Mouse (Mus musculus) right cerebral cortex, postnatal 36 days (tissue): ENCODE data around the gene Topaz1.
"Not testable (repeated sequence)": the region's sequence is repeated elsewhere in the genome, so short reads cannot be mapped to it uniquely, and the experiment has no call there.

ENCODE experiments used
- DNase-seq, 2 experiments: peaks; one replicate each; pipeline ENCODE4 v3.0.0; 2022; ENCODE audit warnings: low spot score in 2 of 2, mixed read lengths in 1 of 2

Topaz1 gene

DNA sequence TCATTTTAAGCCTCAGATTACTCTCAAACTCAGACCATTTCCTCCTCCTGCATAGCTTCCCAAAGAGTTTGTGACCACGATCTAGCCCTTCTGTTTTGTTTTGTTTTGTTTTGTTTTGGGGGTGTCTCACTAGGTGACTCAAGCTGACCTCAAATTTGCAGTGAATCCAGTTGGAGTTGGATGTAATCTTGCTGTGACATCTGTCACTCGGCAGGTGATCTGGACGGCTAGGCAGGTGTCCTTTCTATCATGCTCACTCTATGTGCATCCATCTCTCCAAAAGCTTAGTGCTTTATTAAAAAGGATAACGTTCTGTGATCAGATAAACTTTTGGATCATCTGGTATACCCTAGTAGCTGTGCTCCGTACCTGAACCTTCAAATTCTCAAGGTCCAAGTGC, 65.2 kb downstream of the Topaz1 start:
- DNase-seq: no peak

DNA sequence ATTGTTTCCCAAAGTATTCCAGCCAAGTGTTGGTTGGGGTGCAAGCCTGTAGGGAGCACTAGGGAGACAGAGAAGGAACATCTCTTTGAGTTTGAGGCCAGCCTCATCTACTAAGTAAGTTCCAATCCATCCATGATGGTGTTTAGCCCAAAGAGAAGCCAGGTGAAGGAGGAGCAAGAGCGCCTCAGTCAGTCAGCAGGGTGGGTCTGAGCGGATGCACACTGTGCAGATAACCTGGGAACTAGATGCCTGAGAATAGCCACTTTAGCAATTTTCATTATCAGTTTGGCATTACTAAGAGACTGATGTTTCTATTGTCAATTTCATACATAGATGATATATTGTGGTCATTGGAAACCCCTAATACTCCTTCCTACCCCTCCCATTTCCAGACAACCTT, 67.6 kb downstream of the Topaz1 start:
- no peak for DNase-seq

DNA sequence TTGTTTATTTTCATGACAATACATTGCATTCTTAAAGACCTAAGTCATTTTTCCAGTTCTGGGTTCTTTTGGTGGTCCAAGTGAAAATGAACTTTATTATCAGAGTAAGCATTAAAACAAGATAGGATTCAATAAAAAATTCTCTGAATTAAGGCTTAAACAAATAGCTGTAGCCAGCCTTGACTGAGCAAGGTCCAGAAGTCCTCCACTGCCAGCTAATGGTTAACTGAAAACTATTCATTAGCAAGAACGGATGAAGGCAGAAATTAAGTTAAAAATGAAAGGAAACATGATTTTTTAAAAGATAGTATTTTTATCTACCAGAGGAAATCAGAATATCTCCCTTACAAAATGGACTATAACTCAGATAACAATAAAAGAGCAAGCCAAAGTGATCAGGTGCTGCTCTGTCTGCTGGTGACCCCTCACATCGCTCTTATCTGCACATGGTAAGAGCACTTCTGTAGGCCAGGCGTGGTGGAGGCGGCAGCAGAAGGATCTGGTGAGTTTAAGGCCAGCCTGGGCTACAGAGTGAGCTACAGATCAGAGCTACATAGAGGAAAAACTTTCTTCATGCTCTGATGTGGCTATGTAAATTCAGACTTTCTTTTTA, 68.2 kb downstream of the Topaz1 start:
- no peak for DNase-seq

DNA sequence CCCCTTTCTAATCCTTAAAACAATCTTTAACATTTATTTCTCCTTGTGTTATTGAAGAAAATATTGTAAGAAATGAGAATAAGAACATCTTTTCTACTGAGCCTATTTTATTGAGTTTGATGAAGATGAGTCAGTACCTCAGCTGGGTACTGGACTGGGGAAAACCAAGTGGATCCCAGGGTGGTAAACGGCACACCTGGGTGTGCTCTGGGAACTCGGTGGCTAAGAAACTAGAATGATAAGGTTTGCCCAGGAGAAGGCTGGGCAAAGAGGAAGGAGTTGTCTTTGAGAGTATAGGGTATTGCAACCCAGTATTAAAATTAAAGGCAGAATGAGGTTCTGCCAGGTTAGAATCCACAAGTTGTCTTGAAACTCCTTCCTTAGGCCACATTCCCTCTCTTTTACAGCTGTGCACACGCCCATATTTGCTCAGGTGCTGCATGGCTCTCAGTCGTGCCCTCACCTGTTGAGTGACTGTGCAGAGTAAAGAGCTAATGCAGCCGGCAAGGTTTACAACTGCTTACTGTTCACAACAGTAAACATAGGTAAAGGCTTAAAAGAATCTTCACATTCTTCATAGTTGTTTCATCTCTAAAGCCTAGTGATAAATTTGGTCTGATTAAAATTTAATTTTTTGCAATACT, 76.3 kb downstream of the Topaz1 start:
- DNase-seq: no peak

DNA sequence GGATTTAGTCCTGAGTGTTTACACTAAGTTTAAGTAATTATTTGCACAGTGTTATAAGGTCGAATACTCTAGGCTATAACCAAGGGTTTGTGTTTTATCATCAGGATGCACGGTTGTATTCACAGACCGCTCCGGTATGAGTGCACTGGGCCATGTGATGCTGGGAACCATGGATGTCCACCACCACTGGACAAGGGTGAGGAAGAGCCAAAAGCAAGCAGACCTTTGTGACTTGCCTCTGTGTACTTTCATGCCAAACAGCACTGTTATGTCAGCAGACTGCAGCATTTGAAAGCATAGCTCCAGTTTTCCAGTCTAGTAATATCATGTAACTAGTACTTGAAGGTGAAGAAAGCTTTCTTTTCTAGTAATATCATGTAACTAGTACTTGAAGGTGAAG, 79.6 kb downstream of the Topaz1 start:
- DNase-seq: no peak

DNA sequence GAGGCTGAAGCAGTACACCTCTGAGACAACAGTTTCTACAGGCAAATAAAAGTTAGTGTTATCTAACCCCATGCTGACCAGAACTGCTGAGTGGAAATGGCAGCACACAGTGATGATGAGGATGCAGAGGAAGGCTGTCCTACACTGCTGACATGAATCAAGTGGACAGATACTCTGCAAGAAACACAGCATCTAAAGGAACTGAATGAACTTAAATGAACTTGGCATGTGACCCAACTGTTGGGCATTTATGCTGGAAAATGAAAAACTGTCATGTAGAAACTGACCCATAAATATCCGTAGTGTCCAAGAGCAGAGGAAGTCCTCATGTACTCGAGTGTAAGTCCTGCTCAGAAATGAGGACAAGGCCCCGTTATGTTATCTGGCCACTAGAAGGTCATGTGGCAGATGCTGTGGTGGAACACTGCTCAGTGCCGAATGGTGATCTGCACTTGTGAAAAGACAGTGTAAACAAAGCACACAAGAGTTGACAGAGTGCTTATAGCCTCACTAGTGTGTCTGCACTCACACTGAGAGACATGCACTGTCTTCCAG, 82.8 kb downstream of the Topaz1 start:
- DNase-seq: no peak

DNA sequence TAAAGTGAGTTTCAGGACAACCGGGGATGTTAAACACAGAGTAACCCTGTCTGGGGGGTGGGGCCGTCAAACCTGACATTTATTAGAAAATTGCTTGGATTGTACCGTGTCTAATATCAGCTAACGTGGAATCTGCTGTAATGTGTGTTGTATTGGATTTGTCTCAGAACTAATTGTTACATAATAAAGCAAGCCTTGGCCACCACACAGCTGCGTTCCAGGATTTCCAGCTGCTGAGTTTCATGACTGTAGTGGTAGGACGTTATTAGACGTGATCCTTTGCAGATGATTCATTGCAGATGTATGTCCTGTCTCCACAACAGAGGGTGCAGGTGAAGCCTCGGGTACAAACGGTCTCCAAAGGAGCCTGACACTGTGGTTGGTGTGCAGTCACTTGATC, 89.0 kb downstream of the Topaz1 start:
- no peak for DNase-seq

DNA sequence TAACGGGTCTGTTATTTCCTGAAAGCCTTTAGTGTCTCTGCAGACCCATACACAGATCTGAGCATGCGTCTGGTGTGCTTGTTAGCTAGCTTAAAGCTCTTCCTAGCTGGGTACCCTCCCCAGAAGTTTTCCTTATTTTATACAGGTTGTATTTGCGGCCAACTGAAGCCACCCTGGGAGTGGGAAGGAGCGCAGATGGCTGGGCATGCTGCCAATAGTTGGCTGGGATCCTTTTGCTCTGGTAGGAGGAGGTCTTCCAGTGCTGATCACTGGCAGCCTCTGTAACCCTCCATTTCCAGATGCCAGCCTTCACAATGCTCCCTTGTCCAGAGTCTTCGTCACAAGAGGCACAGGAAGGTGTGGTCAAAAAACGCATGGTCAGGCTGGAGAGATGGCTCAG, 89.6 kb downstream of the Topaz1 start:
- DNase-seq: peak in 1 of 2 experiments; percentile 28

DNA sequence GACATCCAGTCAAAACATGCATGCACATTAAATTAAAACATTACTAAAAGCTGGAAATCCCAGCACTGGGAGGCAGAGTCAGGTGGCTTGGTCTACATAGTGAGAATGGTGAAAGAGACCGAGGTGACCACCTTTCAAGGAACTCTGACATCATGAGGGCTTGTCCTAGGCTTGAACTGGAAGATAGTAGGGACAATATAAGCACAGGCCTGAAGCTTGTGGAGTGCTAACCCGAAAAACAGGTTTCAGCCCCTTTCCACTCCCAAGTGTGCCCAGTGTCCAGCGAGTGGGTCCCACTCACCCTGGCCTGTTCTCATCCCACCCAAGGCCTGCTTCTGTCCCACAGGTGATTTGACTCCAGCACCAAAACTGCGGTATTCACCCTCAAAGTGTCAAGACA, 90.1 kb downstream of the Topaz1 start:
- DNase-seq: no peak

DNA sequence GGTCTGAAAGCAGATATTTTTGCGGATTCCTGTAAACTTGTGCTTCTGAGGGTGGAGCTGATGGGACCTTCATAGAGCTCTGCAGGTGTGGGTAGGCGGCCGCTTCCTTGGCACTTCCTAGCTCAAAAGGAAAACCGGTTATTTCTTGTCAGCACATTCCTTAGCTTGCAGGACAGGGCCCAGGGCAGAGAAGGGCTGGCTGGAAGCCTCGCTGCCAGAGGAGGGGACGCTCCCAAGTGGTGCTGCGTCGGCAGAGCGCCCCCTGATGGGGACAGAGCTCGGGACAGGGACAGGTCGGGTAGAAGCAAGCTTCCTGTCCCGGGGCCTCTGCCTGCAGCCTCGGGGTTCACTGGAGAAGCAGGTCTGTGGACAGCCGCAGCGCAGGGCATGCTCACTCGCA, 90.5 kb downstream of the Topaz1 start:
- DNase-seq: no peak

DNA sequence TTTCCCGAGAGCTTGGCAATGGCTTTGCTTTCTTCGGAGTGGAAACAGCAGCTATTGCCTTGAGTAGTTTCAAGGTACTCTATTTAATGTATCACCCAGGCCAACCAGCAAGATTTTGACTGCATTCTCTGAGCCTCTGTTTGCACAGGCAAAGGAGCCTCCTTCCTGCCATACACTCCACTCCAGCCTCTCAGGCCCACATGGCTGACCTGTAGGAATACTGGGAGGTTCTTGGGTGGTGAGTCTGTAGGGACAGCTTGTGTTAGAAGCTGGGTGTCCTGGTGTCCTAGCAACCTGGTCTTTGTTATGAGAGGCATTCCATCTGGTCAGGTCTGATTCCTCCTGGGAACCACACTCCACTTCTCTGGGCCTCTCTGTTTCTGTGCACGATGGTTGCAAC, 96.6 kb downstream of the Topaz1 start, which contains the start of gene Gm35549:
Gene Gm35549 (minus strand): TSS at position 276 of the 400 bp plus-strand sequence.
- DNase-seq: no peak

DNA sequence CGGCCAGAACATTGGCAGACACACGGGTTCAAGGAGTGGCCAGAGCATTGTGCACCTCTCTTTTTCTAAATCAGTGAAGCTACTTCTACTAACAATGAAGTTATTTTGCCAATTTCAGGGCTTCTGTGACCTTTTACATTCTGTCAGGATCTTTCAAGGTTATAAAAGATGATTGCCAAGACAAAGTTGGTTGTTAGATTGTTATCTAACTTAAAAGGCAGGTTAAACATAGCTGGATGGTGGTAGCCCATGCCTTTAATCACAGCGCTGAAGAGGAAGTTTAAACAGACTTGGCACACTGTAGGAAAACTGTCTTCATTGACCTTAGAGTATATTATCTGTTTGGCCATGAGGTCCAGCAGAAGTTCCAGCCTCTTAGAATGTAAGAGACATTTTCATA, 98.5 kb downstream of the Topaz1 start:
- no peak for DNase-seq

DNA sequence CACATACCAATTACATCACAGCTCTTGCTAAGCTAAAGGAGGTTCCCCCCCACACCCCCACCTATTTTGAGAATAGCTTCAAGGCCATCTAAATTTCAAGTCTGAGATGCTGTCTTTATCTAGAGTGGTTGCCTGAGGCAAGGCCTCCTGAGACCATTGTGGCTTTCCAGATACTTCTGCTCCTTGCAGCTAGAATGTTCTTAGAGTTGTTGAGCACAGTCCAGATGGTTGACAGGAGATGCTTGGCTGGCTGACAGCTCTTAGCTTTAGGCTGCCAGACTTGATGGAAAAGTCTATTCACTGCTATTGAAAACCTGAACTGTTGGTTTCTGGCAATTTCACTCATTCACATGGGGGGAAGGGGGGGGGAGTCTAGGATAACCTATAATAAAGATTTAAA, 99.0 kb downstream of the Topaz1 start:
- peak; percentile 12 to 24 for DNase-seq

DNA sequence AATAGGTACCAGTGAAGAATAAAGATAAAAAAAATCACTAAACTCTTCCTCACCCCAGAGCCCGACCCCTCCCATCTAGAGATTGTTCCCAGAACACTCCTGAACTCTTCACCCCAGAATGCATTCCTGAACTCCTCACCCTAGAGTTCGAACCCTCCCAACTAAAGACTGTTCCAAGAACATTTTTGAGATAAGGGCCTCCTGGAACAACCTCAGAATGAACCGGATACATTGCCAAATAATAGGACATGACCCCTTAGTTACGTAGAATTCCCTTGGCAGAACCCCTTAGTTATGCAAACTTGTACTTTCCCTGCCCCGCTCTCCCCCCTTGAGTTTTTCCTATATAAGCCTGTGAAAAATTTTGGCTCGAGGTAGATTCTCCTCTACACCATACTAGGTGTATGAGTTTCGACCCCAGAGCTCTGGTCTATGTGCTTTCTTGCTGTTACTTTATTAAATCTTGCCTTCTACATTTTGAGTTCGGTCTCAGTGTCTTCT, 100.7 kb downstream of the Topaz1 start:
- not testable (repeated sequence) for DNase-seq
